Mouse (Mus musculus): ENCODE data around the gene Zfp866.

GRCm38 (mm10) chr8:69735495-69735894, 55.5 kb downstream of the Zfp866 start:
- TF ChIP-seq CTCF (conservative IDR thresholded peaks at IDR 0.05 in 1 of 2, IDR thresholded peaks at IDR 0.05 in 1 of 2; ENCODE audit: low read depth in 2 of 2, low read length in 2 of 2) = no peak
- no peak for TF ChIP-seq MEF2A (IDR thresholded peaks at IDR 0.05; ENCODE audit: borderline replicate concordance, low read depth, low read length)
- TF ChIP-seq MAX (IDR thresholded peaks at IDR 0.05; ENCODE audit: low read length) = no peak
- no peak for TF ChIP-seq UBTF (IDR thresholded peaks at IDR 0.05; ENCODE audit: low read depth, low read length)
- no peak for TF ChIP-seq POLR2A (IDR thresholded peaks at IDR 0.05; ENCODE audit: low read depth, low read length)
- TF ChIP-seq KAT2A (IDR thresholded peaks at IDR 0.05; ENCODE audit: insufficient replicate concordance, low read length) = no peak
- no peak for TF ChIP-seq CHD2 (IDR thresholded peaks at IDR 0.05; ENCODE audit: low read length)
- no peak for TF ChIP-seq GABPA (IDR thresholded peaks at IDR 0.05; ENCODE audit: insufficient replicate concordance, low read depth, low read length)
- no peak for TF ChIP-seq POLR2AphosphoS2 (IDR thresholded peaks at IDR 0.05; ENCODE audit: low read depth, low read length)
